Mouse (Mus musculus): ENCODE data around the gene Pilra.
"Not testable (repeated sequence)": the region's sequence is repeated elsewhere in the genome, so short reads cannot be mapped to it uniquely, and the experiment has no call there.

Gene Pilra

GRCm38 (mm10) chr5:137835966-137836520 is at the start of gene Pilra:
TSS of gene Pilra (minus strand) at chr5:137836281.
- not testable (repeated sequence) for DNase-seq

DNA sequence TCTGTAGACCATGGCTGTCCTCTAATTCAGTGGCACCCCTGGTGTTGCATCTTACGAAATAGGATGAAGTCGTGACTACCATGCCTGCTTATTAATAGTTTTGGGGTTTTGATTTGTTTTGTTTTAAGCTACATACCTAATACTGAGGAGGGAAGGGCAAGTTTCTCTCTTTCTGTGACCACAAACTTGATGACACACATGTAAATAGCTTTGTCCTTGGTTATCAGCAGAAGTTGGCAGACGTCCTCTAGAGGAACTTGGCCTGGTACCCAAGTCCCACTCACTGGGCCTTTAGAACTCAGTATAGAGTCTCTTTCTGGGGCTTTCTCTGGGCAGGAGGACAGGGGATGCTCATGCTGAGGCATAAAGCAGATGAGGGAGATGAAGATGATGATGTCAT is 47.3 kb upstream of the Pilra start:
- no peak for DNase-seq

DNA sequence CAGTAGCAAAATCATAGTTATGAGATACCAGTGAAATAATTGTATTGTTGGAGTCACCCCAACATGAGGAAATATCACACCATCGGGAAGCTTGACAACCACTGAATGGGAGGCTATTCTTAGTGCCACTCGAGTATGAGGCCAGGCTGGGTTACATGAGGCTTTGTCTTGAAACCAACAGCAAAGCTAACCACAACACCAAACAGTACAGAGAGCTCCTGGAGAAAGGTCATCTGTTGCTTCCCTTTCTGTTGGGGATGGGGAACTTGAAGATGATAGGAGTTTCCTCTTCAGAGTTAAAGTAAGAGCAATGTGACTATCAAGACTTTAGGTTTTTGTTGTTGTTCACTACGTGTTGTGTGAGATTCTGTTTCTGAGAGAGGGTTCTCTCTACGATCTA is 46.8 kb upstream of the Pilra start:
- no peak for DNase-seq

DNA sequence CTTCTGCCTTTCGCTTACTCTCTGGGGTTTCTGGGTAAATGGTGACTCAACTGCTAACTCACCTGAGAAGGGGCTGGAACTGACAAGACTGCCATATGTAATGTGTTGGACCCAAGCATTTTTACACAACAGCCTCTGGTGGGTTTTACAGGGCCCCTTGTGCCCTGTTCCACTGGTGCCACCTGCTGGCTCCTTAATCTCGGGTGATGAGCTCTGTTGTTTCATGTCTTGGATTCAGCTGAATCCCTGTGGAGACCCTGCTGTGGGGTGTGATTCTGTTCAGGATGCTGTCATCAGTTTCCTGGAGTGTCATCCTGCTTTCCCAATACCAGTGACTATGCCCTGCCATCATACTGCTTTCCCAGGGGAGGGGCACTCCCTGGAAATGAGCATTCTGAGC is 41.8 kb upstream of the Pilra start:
- no peak for DNase-seq

GRCm38 (mm10) chr5:137875054-137875453 is 39.0 kb upstream of the Pilra start:
- no peak for DNase-seq

DNA sequence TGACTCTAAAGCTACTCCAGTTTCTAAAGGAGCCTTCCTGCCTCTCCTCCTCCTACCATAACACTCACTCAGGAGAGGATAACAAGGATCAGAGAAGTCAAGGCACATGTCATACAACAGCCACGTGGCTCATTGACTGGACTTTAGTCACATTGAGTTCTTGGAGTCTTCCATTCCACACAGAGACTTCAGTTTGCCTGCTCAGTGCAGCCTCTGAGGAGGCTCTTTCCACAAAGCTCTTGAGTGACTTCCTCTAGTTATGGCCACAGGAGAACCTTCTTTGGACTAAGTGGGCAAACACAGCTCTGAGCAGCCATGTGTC is 36.3 kb upstream of the Pilra start:
- not testable (repeated sequence) for DNase-seq

- not testable (repeated sequence) for DNase-seq
Observed at GRCm38 (mm10) chr5:137871644-137872380, 35.7 kb upstream of the Pilra start, which contains the start of gene Pilrb2. TSS of gene Pilrb2 (minus strand) at chr5:137871815.

- not testable (repeated sequence) for DNase-seq
Observed at GRCm38 (mm10) chr5:137868600-137868999, 32.5 kb upstream of the Pilra start.

DNA sequence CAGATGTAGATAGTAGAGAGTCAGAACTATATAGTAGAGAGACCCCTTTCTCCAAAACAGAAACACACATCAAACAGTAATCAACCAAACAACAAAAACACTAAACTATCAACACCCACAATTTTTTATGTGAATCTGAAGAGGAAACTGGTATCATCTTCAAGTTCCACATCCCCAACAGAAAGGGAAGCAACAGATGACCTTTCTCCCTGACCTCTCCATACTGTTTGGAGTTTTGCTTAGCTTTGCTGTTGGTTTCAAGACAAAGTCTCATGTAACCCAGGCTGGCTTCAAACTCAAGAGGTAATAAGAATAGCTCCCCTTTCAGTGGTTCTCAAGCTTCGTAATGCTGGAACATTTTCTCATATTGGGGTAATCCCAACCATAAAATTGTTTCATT is 27.9 kb upstream of the Pilra start:
- not testable (repeated sequence) for DNase-seq

- not testable (repeated sequence) for DNase-seq
Observed at GRCm38 (mm10) chr5:137857960-137858710, 22.1 kb upstream of the Pilra start, which contains the start of gene Pilrb1. TSS of gene Pilrb1 (minus strand) at chr5:137858106.

DNA sequence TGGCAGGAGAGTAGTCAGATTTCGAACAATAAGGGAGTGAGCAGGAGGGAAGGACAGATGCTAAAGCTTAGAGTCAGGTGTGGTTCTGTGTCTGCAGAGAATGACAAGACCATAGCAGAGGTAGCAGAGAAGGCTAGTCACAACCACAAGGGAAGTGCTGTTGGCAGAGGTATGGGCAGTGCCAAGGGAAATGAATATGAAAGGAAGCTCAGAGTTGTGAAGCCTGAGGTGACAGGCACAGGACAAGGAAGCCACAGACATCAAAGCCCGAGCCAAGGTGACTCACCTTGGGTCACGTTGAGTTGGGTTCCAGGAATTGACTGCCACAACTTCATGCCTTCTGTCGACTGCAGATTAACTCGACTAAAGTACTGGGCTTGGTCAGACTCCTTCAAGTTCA is 20.8 kb upstream of the Pilra start:
- not testable (repeated sequence) for DNase-seq

DNA sequence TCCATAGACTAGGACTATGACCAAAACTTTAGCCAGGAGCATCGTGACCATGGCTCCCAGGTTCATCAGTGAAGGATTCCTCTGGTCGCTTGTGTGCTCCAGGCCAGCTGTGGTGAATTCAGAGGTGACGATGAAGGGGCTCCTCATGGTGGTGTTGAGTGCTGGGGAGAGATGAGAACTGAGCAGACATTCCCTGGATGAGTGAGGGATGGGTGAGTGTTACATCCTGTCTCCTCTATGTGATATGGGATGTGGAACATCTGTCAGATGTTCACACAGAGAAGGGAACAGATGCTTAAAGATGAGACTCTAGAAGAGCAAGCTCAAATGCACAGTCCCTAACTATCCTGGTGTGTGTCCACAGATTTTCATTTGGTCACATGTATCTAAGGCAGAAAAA is 18.8 kb upstream of the Pilra start:
- DNase-seq: not testable (repeated sequence)

DNA sequence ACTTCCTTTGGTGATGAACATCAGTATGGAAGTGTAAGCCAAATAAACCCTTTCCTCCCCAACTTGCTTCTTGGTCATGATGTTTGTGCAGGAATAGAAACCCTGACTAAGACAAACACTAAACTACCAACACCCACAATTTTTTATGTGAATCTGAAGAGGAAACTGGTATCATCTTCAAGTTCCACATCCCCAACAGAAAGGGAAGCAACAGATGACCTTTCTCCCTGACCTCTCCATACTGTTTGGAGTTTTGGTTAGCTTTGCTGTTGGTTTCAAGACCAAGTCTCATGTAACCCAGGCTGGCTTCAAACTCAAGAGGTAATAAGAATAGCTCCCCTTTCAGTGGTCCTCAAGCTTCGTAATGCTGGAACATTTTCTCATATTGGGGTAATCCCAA is 14.2 kb upstream of the Pilra start:
- not testable (repeated sequence) for DNase-seq

DNA sequence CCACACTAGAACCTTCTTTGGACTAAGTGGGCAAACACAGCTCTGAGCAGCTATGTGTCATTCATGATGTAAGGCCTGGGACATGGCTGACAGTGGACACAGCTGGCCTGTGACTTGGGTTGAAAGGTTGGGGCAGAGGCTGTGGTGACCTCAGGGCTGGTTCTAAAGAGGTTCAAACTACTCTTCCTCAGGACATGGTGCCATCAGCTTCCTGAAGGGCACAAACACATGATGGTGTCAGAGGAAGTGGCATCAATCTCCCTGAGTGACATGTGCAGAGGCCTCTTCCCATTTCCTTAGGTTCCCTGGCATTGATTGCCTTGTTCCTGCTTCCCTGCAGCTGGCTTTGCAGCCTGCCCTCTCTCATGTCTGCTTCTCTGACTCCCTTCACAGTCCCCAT is 1.0 kb upstream of the Pilra start:
- not testable (repeated sequence) for DNase-seq

DNA sequence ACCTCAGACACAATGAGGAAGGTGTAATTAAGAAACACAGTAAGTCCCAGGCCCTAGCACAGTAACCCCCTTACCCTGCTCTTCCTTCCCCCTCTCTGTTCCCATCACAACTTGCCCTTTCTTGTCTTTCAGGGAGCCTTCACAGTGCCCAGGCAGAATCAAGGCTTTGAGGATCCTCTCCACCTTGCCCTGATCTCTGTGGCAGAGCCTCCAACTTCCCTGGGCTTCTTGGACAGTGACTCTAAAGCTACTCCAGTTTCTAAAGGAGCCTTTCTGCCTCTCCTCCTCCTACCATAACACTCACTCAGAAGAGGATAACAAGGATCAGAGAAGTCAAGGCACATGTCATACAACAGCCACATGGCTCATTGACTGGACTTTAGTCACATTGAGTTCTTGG is 530 bp upstream of the Pilra start:
- no peak for DNase-seq

DNA sequence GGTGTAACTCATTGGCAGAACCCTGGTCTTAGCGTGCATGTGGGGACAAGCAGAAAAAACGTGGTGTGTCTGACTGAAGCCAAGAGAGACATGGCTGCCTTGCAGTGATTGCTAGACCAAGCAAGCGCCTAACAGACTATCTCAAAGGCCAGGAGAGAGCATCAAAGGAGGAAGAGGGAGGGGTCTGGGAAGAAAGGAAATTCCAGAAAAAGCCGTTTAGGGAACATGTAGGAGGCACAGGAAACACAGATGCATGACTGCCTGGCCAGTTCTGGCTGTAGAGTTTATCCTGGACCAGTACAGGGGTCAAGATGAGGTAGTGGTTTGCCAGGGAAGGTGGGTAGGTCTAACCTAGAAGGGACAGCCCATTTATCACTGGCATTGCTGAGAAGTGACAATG is 2.6 kb downstream of the Pilra start:
- no peak for DNase-seq

- DNase-seq: no peak
Observed at GRCm38 (mm10) chr5:137831506-137831905, 4.6 kb downstream of the Pilra start.

DNA sequence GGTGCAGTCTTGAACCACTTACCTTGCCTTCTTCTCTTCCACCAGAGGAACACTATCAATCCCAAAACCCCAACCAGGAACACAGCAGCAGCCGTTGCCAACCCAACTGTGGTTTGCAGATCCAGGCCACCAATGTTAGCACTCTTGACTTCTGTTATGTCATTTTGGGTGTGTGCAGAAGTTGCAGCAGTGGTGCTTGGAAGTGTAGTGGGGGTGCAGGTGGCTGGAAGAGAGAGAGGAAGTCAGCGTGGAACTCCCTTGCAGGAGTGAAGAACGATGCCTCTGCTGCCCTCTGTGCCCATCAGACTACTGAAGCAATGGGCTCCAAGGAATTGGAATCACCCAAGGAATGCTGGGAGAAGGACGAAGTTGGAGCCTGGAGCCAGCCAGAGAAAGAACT is 5.0 kb downstream of the Pilra start:
- no peak for DNase-seq

GRCm38 (mm10) chr5:137830238-137830637 is 5.8 kb downstream of the Pilra start:
- no peak for DNase-seq

GRCm38 (mm10) chr5:137828694-137829093 is 7.4 kb downstream of the Pilra start:
- no peak for DNase-seq

- no peak for DNase-seq
Observed at GRCm38 (mm10) chr5:137826421-137826820, 9.7 kb downstream of the Pilra start.

- no peak for DNase-seq
Observed at GRCm38 (mm10) chr5:137825971-137826370, 10.1 kb downstream of the Pilra start.

DNA sequence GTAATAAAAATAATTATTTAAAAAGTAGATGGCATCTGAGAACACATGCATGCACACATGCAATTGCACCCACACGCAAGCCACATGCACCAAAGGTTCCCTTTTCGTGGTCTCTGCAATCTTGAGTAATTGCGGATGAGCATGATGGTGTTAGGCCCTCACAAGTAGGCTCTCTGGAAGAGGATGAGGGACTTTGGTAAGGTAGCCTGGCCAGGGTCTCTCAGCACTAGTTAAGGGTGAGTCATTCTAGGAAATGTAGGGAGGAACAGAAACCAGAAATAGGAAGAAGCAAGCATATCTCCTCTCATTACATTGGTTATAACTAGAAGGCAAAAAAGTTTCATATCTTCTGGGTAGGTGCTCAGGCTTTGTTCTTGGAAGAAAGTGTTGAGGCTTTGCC is 11.1 kb downstream of the Pilra start:
- DNase-seq: no peak

- no peak for DNase-seq
Observed at GRCm38 (mm10) chr5:137823455-137824045, 12.5 kb downstream of the Pilra start.
